Mouse (Mus musculus) erythroblast, adult 5-6 weeks (primary cell): ENCODE results near the gene Slfn14. TPM values are rescaled to one million over a fixed set of nuclear protein-coding genes. Genes with fewer than 3 reads are reported as not detected.

Source experiments
- total RNA-seq, 2 experiments: library from RNA; stranded (forward) in 1 of 2; stranded (reverse) in 1 of 2; fragments of 150-400 nt in 1 of 2; fragments of 200-764, 138-1000 nt in 1 of 2; gene quantifications; 2 replicates each; pipeline versions ENCODE4 v1.2.3 to v1.2.4; 2015 to 2017; ENCODE audit warnings: low replicate concordance in 2 of 2

Gene Slfn14
- total RNA-seq, 2 experiments from 2014 or later: 616 to 920 TPM

Other genes starting within 250 kb of the Slfn14 start
- 36.9 and 58.1 TPM in 2 replicates for gene Slfn2, start 221.6 kb downstream of the Slfn14 start, total RNA-seq (2015; ENCODE audit: low replicate concordance)
- gene Slfn2, start 221.6 kb downstream of the Slfn14 start, total RNA-seq (2017; ENCODE audit: low replicate concordance): 71.9 and 73.6 TPM in 2 replicates
- 16.5 and 18.6 TPM in 2 replicates for gene Slfn1, start 169.9 kb downstream of the Slfn14 start, total RNA-seq (2015; ENCODE audit: low replicate concordance)
- 23.3 and 26.2 TPM in 2 replicates for gene Slfn1, start 169.9 kb downstream of the Slfn14 start, total RNA-seq (2017; ENCODE audit: low replicate concordance)
- 52.5 and 75.0 TPM in 2 replicates for gene Slfn4, start 111.5 kb downstream of the Slfn14 start, total RNA-seq (2015; ENCODE audit: low replicate concordance)
- 22.6 and 27.2 TPM in 2 replicates for gene Slfn4, start 111.5 kb downstream of the Slfn14 start, total RNA-seq (2017; ENCODE audit: low replicate concordance)
- gene Slfn3, start 95.4 kb downstream of the Slfn14 start, total RNA-seq (2015; ENCODE audit: low replicate concordance): 8.6 and 10.0 TPM in 2 replicates
- 11.9 and 15.3 TPM in 2 replicates for gene Slfn3, start 95.4 kb downstream of the Slfn14 start, total RNA-seq (2017; ENCODE audit: low replicate concordance)
- 20.8 and 28.2 TPM in 2 replicates for gene Ap2b1, start 12.3 kb upstream of the Slfn14 start, total RNA-seq (2015; ENCODE audit: low replicate concordance)
- gene Ap2b1, start 12.3 kb upstream of the Slfn14 start, total RNA-seq (2017; ENCODE audit: low replicate concordance): 46.0 and 52.7 TPM in 2 replicates
- 1.3 and 2.9 TPM in 2 replicates for gene Pex12, start 15.9 kb upstream of the Slfn14 start, total RNA-seq (2015; ENCODE audit: low replicate concordance)
- gene Pex12, start 15.9 kb upstream of the Slfn14 start, total RNA-seq (2017; ENCODE audit: low replicate concordance): 1.3 and 3.9 TPM in 2 replicates
- not detected in 2 replicates for gene Rasl10b, start 122.4 kb upstream of the Slfn14 start, total RNA-seq (2015; ENCODE audit: low replicate concordance)
- not detected in 2 replicates for gene Rasl10b, start 122.4 kb upstream of the Slfn14 start, total RNA-seq (2017; ENCODE audit: low replicate concordance)
- not detected in 2 replicates for gene Gas2l2, start 142.7 kb upstream of the Slfn14 start, total RNA-seq (2015; ENCODE audit: low replicate concordance)
- not detected in 2 replicates for gene Gas2l2, start 142.7 kb upstream of the Slfn14 start, total RNA-seq (2017; ENCODE audit: low replicate concordance)
- 3.8 and 8.2 TPM in 2 replicates for gene 1700020L24Rik, start 151.0 kb upstream of the Slfn14 start, total RNA-seq (2015; ENCODE audit: low replicate concordance)
- 8.9 and 24.8 TPM in 2 replicates for gene 1700020L24Rik, start 151.0 kb upstream of the Slfn14 start, total RNA-seq (2017; ENCODE audit: low replicate concordance)
- gene Mmp28, start 176.3 kb upstream of the Slfn14 start, total RNA-seq (2015; ENCODE audit: low replicate concordance): 0.63 TPM in 1 of 2 replicates, not detected in the other
- gene Mmp28, start 176.3 kb upstream of the Slfn14 start, total RNA-seq (2017; ENCODE audit: low replicate concordance): 0.42 and 1.7 TPM in 2 replicates
- gene Taf15, start 186.4 kb upstream of the Slfn14 start, total RNA-seq (2015; ENCODE audit: low replicate concordance): 20.9 and 35.2 TPM in 2 replicates
- 24.5 and 33.2 TPM in 2 replicates for gene Taf15, start 186.4 kb upstream of the Slfn14 start, total RNA-seq (2017; ENCODE audit: low replicate concordance)
- not detected in 2 replicates for gene Heatr9, start 235.4 kb upstream of the Slfn14 start, total RNA-seq (2015; ENCODE audit: low replicate concordance)
- gene Heatr9, start 235.4 kb upstream of the Slfn14 start, total RNA-seq (2017; ENCODE audit: low replicate concordance): not detected in 2 replicates
- 12.3 TPM in 1 of 2 replicates, not detected in the other for gene Ccl5, start 243.8 kb upstream of the Slfn14 start, total RNA-seq (2015; ENCODE audit: low replicate concordance)
- 5.9 TPM in 1 of 2 replicates, not detected in the other for gene Ccl5, start 243.8 kb upstream of the Slfn14 start, total RNA-seq (2017; ENCODE audit: low replicate concordance)